21 mouse cellular contexts compared by ENCODE assay signal in genomic region chr19:26851017-26851782, GRCm38 (mm10). TPM values are rescaled to one million over a fixed set of nuclear protein-coding genes. Genes with fewer than 3 reads are reported as not detected.
DNase-seq lines count a peak whose midpoint lies in the region; ATAC-seq and TF ChIP-seq lines count a peak whose summit lies in the region.
"Had no signal": no experiment of that assay in that cellular context is flagged by ENCODE, and none has a peak within 500 bp of the region (broad histone marks: within the 10 kb centered on the region; RNA-seq: fewer than 3 reads in every experiment).

No protein-coding gene starts in this region.

- peaks cover 13% of the 10 kb centered on the region; the same call in 1 of the 2 replicates for H3K4me1 ChIP-seq in heart, postnatal 0 days (ENCODE audit: control insufficient read depth, insufficient read depth)
- H3K4me1 ChIP-seq in heart, embryonic 11.5 days (ENCODE audit: control insufficient read depth, insufficient read depth, low read length) = no peaks in the 10 kb centered on the region
- peaks cover 28% of the 10 kb centered on the region for H3K4me1 ChIP-seq in midbrain, embryonic 10.5 days
- peaks cover 3% of the 10 kb centered on the region; the same call in 1 of the 2 replicates for H3K4me1 ChIP-seq in midbrain, postnatal 0 days (ENCODE audit: insufficient read depth, low read length)
- peaks cover 10% of the 10 kb centered on the region; the same call in 1 of the 2 replicates for H3K4me1 ChIP-seq in embryonic facial prominence, embryonic 14.5 days (ENCODE audit: control insufficient read depth, insufficient read depth, low read length)
- 0 out of 2 replicates have a peak, but pooled peaks cover 2% of the 10 kb centered on the region for H3K4me1 ChIP-seq in stomach, postnatal 0 days (replicated peaks; ENCODE audit: control insufficient read depth, insufficient read depth)
- H3K4me1 ChIP-seq: liver, embryonic 13.5 days had no signal

- no peaks in the 10 kb centered on the region for H3K36me3 ChIP-seq in heart, postnatal 0 days (replicated peaks; ENCODE audit: control insufficient read depth, insufficient read depth, low read length)
- no peaks in the 10 kb centered on the region for H3K36me3 ChIP-seq in heart, embryonic 11.5 days (ENCODE audit: control insufficient read depth, insufficient read depth, low read length)
- H3K36me3 ChIP-seq in midbrain, embryonic 10.5 days = no peaks in the 10 kb centered on the region
- no peaks in the 10 kb centered on the region for H3K36me3 ChIP-seq in midbrain, postnatal 0 days (ENCODE audit: insufficient read depth, low read length)
- H3K36me3 ChIP-seq in embryonic facial prominence, embryonic 14.5 days (ENCODE audit: control insufficient read depth, insufficient read depth, low read length) = no peaks in the 10 kb centered on the region
- no peaks in the 10 kb centered on the region for H3K36me3 ChIP-seq in stomach, postnatal 0 days (ENCODE audit: control insufficient read depth, insufficient read depth, low read length)
- H3K36me3 ChIP-seq: forebrain, embryonic 12.5 days; heart, embryonic 15.5 days; limb, embryonic 10.5 days; liver, embryonic 13.5 days; midbrain, embryonic 12.5 days had no signal

- no peak for TF ChIP-seq CTCF in heart, postnatal 0 days (IDR thresholded peaks at IDR 0.05; ENCODE audit: low read depth)
- TF ChIP-seq CTCF in midbrain, postnatal 0 days (IDR thresholded peaks at IDR 0.05) = no peak
- no peak for TF ChIP-seq CTCF in stomach, postnatal 0 days (IDR thresholded peaks at IDR 0.05; ENCODE audit: low read depth)

- WGBS in heart, postnatal 0 days = 63% methylated on average over 10 of the region's 10 CpGs
- WGBS in heart, embryonic 11.5 days (ENCODE audit: insufficient replicate concordance) = 67% methylated on average over 10 of the region's 10 CpGs
- WGBS in midbrain, embryonic 10.5 days = 86% methylated on average over 10 of the region's 10 CpGs
- WGBS in midbrain, postnatal 0 days = 78% methylated on average over 10 of the region's 10 CpGs
- WGBS in embryonic facial prominence, embryonic 14.5 days = 66% methylated on average over 10 of the region's 10 CpGs
- 45% methylated on average over 10 of the region's 10 CpGs for WGBS in stomach, postnatal 0 days

- DNase-seq in heart, postnatal 0 days (ENCODE audit: low spot score) = peak; percentile 22
- DNase-seq in midbrain, embryonic 10.5 days (ENCODE audit: low spot score) = no peak
- no peak for DNase-seq in midbrain, postnatal 0 days (ENCODE audit: low spot score)
- peak; percentile 82 for DNase-seq in embryonic facial prominence, embryonic 14.5 days (ENCODE audit: low spot score)
- DNase-seq in stomach, postnatal 0 days (ENCODE audit: low spot score) = no peak
- no peak for DNase-seq in retina, embryonic 14.5 days (ENCODE audit: low spot score)
- DNase-seq: cerebellum, adult 9-11 months; gastrocnemius, adult 2 months; liver, embryonic 13.5 days; thymus, postnatal 14 days had no signal

- H3K4me2 ChIP-seq in heart, postnatal 0 days (ENCODE audit: low read depth, low read length) = no peak overlapping the region
- H3K4me2 ChIP-seq in heart, embryonic 11.5 days = no peak overlapping the region
- no peak overlapping the region for H3K4me2 ChIP-seq in midbrain, postnatal 0 days (ENCODE audit: low read depth, low read length, poor library complexity, severe bottlenecking)
- H3K4me2 ChIP-seq in embryonic facial prominence, embryonic 14.5 days (ENCODE audit: low read depth, low read length) = no peak overlapping the region
- H3K4me2 ChIP-seq in stomach, postnatal 0 days (replicated peaks; ENCODE audit: low read depth) = no peak overlapping the region; the same call in 1 of the 2 replicates
- H3K4me2 ChIP-seq: forebrain, embryonic 12.5 days; heart, embryonic 15.5 days; liver, embryonic 13.5 days; midbrain, embryonic 12.5 days had no signal

- no peak for TF ChIP-seq EP300 in heart, postnatal 0 days (IDR thresholded peaks at IDR 0.05; ENCODE audit: low read depth)
- no peak for TF ChIP-seq EP300 in stomach, postnatal 0 days (optimal IDR thresholded peaks at IDR 0.05)

- no peak overlapping the region for H3K27ac ChIP-seq in heart, postnatal 0 days (ENCODE audit: low read depth)
- no peak overlapping the region for H3K27ac ChIP-seq in heart, embryonic 11.5 days (ENCODE audit: low read depth, low read length)
- H3K27ac ChIP-seq in midbrain, embryonic 10.5 days (replicated peaks) = peak overlapping the region; percentile 28; the same call in 1 of the 2 replicates
- no peak overlapping the region for H3K27ac ChIP-seq in midbrain, postnatal 0 days (ENCODE audit: low read depth, low read length)
- peak overlapping the region; percentile 34; the same call in 1 of the 2 replicates for H3K27ac ChIP-seq in embryonic facial prominence, embryonic 14.5 days (replicated peaks; ENCODE audit: low read depth, low read length)
- H3K27ac ChIP-seq in stomach, postnatal 0 days (replicated peaks) = peak overlapping the region; percentile 76
- H3K27ac ChIP-seq: forebrain, embryonic 12.5 days; gastrocnemius, adult 2 months; heart, embryonic 15.5 days; hindbrain, postnatal 0 days; limb, embryonic 10.5 days; liver, embryonic 13.5 days; midbrain, embryonic 12.5 days had no signal

- no peaks in the 10 kb centered on the region for H3K9me3 ChIP-seq in heart, postnatal 0 days (replicated peaks; ENCODE audit: control insufficient read depth, low read length)
- H3K9me3 ChIP-seq in heart, embryonic 11.5 days (replicated peaks; ENCODE audit: control insufficient read depth, low read length) = 0 out of 2 replicates have a peak, but pooled peaks cover 2% of the 10 kb centered on the region
- no peaks in the 10 kb centered on the region; the same call in 1 of the 2 replicates for H3K9me3 ChIP-seq in midbrain, embryonic 10.5 days (replicated peaks)
- H3K9me3 ChIP-seq in midbrain, postnatal 0 days (ENCODE audit: low read length) = no peaks in the 10 kb centered on the region
- H3K9me3 ChIP-seq in embryonic facial prominence, embryonic 14.5 days (ENCODE audit: control insufficient read depth, low read length) = 0 out of 2 replicates have a peak, but pooled peaks cover 7% of the 10 kb centered on the region
- no peaks in the 10 kb centered on the region for H3K9me3 ChIP-seq in stomach, postnatal 0 days (ENCODE audit: control insufficient read depth, low read length)
- H3K9me3 ChIP-seq: heart, embryonic 15.5 days; limb, embryonic 10.5 days; liver, embryonic 13.5 days had no signal

- no peak overlapping the region for H3K9ac ChIP-seq in heart, postnatal 0 days (replicated peaks; ENCODE audit: low read depth, low read length)
- H3K9ac ChIP-seq in heart, embryonic 11.5 days (ENCODE audit: low read depth, low read length) = no peak overlapping the region
- H3K9ac ChIP-seq in midbrain, postnatal 0 days (replicated peaks; ENCODE audit: low read length, poor library complexity, severe bottlenecking) = no peak overlapping the region
- H3K9ac ChIP-seq in embryonic facial prominence, embryonic 14.5 days (ENCODE audit: low read depth, low read length) = no peak overlapping the region
- H3K9ac ChIP-seq in stomach, postnatal 0 days (ENCODE audit: low read length) = no peak overlapping the region
- H3K9ac ChIP-seq: forebrain, embryonic 12.5 days; heart, embryonic 15.5 days; liver, embryonic 13.5 days; midbrain, embryonic 12.5 days had no signal

- ATAC-seq in heart, postnatal 0 days (ENCODE audit: insufficient read depth, low read depth) = no peak
- ATAC-seq in heart, embryonic 11.5 days (replicated peaks; ENCODE audit: insufficient number of reproducible peaks, low FRiP score, low TSS enrichment) = no peak
- no peak for ATAC-seq in midbrain, postnatal 0 days (ENCODE audit: low FRiP score)
- peak; percentile 67; the same call in 1 of the 2 replicates for ATAC-seq in embryonic facial prominence, embryonic 14.5 days (ENCODE audit: low read depth)
- peak; percentile 67; the same call in 1 of the 2 replicates for ATAC-seq in stomach, postnatal 0 days (ENCODE audit: low FRiP score, low TSS enrichment)
- ATAC-seq: hindbrain, postnatal 0 days; Patski had no signal

- no peak overlapping the region for H3K4me3 ChIP-seq in heart, postnatal 0 days (ENCODE audit: low read depth, low read length)
- H3K4me3 ChIP-seq in heart, embryonic 11.5 days (ENCODE audit: low read depth, low read length) = no peak overlapping the region
- no peak overlapping the region for H3K4me3 ChIP-seq in midbrain, embryonic 10.5 days
- H3K4me3 ChIP-seq in midbrain, postnatal 0 days (ENCODE audit: low read depth, low read length) = no peak overlapping the region
- no peak overlapping the region for H3K4me3 ChIP-seq in embryonic facial prominence, embryonic 14.5 days (ENCODE audit: low read depth, low read length)
- H3K4me3 ChIP-seq in stomach, postnatal 0 days (ENCODE audit: low read depth, low read length) = no peak overlapping the region
- H3K4me3 ChIP-seq: forebrain, embryonic 12.5 days; gastrocnemius, adult 2 months; heart, embryonic 15.5 days; limb, embryonic 10.5 days; liver, embryonic 13.5 days; midbrain, embryonic 12.5 days had no signal

- H3K27me3 ChIP-seq in heart, postnatal 0 days (ENCODE audit: control insufficient read depth, insufficient read depth, low read length) = no peaks in the 10 kb centered on the region
- H3K27me3 ChIP-seq in heart, embryonic 11.5 days (ENCODE audit: control insufficient read depth, insufficient read depth, low read length) = no peaks in the 10 kb centered on the region
- H3K27me3 ChIP-seq in midbrain, embryonic 10.5 days (ENCODE audit: low read depth, poor library complexity, severe bottlenecking) = peaks cover 6% of the 10 kb centered on the region; the same call in 1 of the 2 replicates
- H3K27me3 ChIP-seq in midbrain, postnatal 0 days (ENCODE audit: insufficient read depth, low read length) = no peaks in the 10 kb centered on the region
- H3K27me3 ChIP-seq in embryonic facial prominence, embryonic 14.5 days (replicated peaks; ENCODE audit: control insufficient read depth, insufficient read depth, low read length) = no peaks in the 10 kb centered on the region
- no peaks in the 10 kb centered on the region for H3K27me3 ChIP-seq in stomach, postnatal 0 days (ENCODE audit: control insufficient read depth, insufficient read depth, low read length)
- H3K27me3 ChIP-seq: CH12.LX; forebrain, embryonic 12.5 days; heart, embryonic 15.5 days; liver, embryonic 13.5 days; midbrain, embryonic 12.5 days; Patski had no signal

RNA-seq across cellular contexts. Expression of gene Gm815, which starts 34.5 kb away (rescaled TPM):
- not detected in 2 replicates for total RNA-seq in heart, postnatal 0 days (2014; rRNA removed; ENCODE audit: low replicate concordance)
- not detected in 2 replicates for polyA plus RNA-seq in heart, postnatal 0 days (2015; fragmentation: Nextera tagmentation; extraction: Ambion mirVana)
- polyA plus RNA-seq in heart, embryonic 11.5 days (2014; fragmentation: Nextera tagmentation; extraction: Ambion mirVana) = not detected in 2 replicates
- not detected in 2 replicates for polyA plus RNA-seq in midbrain, embryonic 10.5 days (2016; fragmentation: Nextera tagmentation; extraction: Ambion mirVana)
- not detected in 2 replicates for total RNA-seq in midbrain, postnatal 0 days (2014; rRNA removed)
- polyA plus RNA-seq in midbrain, postnatal 0 days (2015; fragmentation: Nextera tagmentation; extraction: Ambion mirVana) = not detected in 2 replicates
- not detected in 2 replicates for polyA plus RNA-seq in embryonic facial prominence, embryonic 14.5 days (2014; fragmentation: Nextera tagmentation; extraction: Ambion mirVana)
- polyA plus RNA-seq in stomach, postnatal 0 days (2015; fragmentation: Nextera tagmentation; extraction: Ambion mirVana) = not detected in 2 replicates
- total RNA-seq: adrenal gland, adult 18-20 months; CH12.LX; gastrocnemius, adult 2 months; hindbrain, postnatal 0 days; layer of hippocampus, postnatal 25 days had no signal
- polyA plus RNA-seq: forebrain, embryonic 12.5 days; heart, embryonic 15.5 days; hindbrain, postnatal 0 days; kidney, embryonic 16.5 days; limb, embryonic 10.5 days; liver, embryonic 13.5 days; midbrain, embryonic 12.5 days; Patski had no signal

Comparison
In these comparisons a context has a peak if more than half of its experiments do, and no peak if none do; other contexts are left out.
1. H3K27ac ChIP-seq: peak in midbrain, embryonic 10.5 days (single experiment), embryonic facial prominence, embryonic 14.5 days (single experiment) and stomach, postnatal 0 days (single experiment); none in heart, postnatal 0 days (single experiment), heart, embryonic 11.5 days (single experiment) and midbrain, postnatal 0 days (single experiment).
2. ATAC-seq: peak in embryonic facial prominence, embryonic 14.5 days (single experiment) and stomach, postnatal 0 days (single experiment); none in heart, postnatal 0 days (single experiment), heart, embryonic 11.5 days (single experiment) and midbrain, postnatal 0 days (single experiment).
3. DNase-seq: peak in heart, postnatal 0 days (single experiment) and embryonic facial prominence, embryonic 14.5 days (single experiment); none in midbrain, embryonic 10.5 days (single experiment), midbrain, postnatal 0 days (single experiment), stomach, postnatal 0 days (single experiment) and retina, embryonic 14.5 days (single experiment).